Mouse (Mus musculus) v-Abl transformed pro-B cells (cell line): Measurements from ENCODE around the gene Pam.

Source experiments
- in situ Hi-C, 2 experiments: fragments of 400-800 bp; cut with MboI; formaldehyde crosslinking; loops; one replicate each; pipeline ENCODE4 v1.15.1; 2025; ENCODE audit not compliant: unreplicated experiment in 2 of 2

Gene Pam

DNA sequence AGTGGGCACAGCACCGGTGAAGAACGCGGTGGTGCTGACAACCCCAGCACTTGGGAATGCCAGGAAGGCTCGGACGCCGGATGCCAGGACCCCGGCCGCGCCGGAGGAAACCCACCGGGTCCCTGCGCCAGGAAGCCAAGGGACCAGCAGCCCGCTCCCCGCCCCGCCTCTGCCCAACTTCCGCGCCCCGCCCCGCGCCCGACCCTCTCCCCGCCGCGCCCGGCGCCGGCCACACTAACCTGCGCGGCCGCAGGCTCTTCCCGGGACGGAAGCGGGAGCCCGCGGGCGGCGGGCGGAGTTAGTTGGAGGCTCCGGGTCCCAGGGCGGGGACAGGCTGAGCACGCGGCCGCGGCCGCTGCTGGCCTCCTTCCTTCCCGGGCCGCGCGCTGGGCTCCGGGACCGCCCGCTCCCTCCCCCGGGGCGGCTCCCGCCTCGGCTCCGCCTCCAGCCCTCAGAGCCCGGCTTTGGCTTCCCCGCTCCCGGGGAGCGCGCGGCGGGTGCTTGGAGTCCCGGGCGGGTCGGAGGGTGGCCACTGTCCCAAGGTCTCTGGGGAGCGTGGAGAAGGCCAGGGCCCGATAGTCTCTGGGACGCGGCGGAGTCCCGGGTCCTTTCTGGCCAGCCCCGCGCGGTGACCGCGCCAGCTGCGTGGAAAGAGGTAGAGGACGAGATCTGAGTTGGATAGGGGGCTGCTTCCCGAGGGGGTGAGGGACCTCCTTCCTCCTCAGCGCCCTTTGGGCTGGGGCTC lies at the start of gene Pam:
Gene Pam (minus strand): TSS at position 401 of the 745 bp plus-strand sequence.
- in situ Hi-C loops, result no loop called here

- in situ Hi-C loops, result no loop called here
Observed at GRCm38 (mm10) chr1:98144845-98145244, 49.4 kb upstream of the Pam start.

DNA sequence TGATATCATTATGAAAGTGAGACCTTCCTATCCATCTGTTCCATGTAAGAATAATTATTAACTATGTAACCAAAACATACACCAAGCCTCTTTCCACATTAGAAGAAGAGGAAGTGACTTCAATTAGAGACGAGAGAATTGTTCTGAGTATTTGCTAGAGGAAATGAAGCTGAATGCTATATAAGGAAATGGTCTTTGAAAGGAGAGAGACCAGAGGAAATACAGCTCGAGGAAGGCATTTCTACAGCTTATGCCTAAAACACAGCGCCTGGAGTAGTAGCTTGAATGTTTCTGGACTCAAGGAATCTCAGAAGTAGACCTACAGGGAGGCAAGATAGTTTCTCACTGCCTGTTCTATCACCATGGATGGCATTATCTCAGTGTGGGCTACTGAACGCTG lies 35.8 kb upstream of the Pam start:
- in situ Hi-C loops, result no loop called here

GRCm38 (mm10) chr1:98129561-98130347 lies 34.3 kb upstream of the Pam start:
- in situ Hi-C loops, result no loop called here

DNA sequence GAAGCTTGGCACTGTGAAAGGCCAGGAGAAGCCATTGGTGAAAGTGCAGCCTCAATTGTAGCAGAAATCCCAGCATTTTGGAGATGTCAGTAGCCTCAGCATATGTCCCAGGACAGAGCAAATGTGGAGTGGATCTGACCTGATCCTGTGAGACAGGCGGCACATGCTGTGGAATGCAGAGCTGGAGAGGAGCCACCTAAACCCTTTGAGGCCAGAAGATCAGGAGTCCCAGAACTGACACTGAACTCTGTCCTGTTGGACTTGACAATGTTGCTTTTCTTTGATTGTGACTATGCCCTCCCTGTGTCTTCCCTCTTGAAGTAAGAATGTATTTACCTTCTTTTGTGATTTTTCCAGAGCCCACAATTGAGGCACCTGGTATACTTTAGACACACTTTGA lies 33.7 kb upstream of the Pam start:
- in situ Hi-C loops, result no loop called here

GRCm38 (mm10) chr1:98128338-98129096 lies 33.1 kb upstream of the Pam start:
- in situ Hi-C loops, result no loop called here

DNA sequence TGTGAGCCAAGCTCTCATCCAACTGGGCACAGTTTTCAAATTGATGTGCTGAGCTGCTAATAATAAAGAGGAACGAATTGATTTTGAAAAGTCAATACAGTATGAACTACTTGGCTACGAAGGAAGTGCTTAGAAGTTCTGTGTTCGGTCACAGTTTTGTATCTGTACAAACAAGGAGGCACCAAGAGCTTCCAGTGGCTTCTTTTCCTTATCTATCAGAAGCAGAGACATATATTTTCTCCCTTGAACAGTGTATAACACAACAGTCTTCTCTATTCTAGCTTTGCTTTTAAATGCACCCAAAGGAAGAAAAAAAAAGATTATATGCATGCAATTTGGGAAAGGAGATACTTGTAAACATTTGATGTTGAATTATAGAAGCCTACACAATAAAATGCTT lies 30.8 kb upstream of the Pam start:
- in situ Hi-C loops, result no loop called here

- in situ Hi-C loops, result no loop called here
Observed at GRCm38 (mm10) chr1:98124727-98125126, 29.3 kb upstream of the Pam start.

GRCm38 (mm10) chr1:98119595-98119994 lies 24.1 kb upstream of the Pam start:
- in situ Hi-C loops, result no loop called here

DNA sequence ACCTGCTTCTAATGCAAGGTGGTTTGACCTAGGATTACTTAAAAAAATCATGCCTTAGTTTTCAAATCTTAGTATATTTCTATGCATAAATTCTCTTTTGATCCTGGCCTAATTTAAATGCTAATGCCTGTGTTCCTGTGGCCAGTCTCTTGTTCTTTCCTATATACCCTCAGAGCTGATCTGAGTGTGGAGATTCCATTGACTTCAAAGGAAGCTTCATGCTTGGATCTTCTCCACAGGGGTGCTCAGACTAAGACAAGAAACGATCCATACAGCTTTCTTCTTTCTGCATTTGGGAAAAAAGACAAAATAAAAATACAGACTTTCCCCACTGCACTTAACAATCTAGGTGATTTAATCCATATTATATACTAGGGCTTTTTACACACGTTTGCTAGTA lies 12.2 kb upstream of the Pam start:
- in situ Hi-C loops, result no loop called here

GRCm38 (mm10) chr1:98099441-98099840 lies 4.0 kb upstream of the Pam start:
- in situ Hi-C loops, result no loop called here

DNA sequence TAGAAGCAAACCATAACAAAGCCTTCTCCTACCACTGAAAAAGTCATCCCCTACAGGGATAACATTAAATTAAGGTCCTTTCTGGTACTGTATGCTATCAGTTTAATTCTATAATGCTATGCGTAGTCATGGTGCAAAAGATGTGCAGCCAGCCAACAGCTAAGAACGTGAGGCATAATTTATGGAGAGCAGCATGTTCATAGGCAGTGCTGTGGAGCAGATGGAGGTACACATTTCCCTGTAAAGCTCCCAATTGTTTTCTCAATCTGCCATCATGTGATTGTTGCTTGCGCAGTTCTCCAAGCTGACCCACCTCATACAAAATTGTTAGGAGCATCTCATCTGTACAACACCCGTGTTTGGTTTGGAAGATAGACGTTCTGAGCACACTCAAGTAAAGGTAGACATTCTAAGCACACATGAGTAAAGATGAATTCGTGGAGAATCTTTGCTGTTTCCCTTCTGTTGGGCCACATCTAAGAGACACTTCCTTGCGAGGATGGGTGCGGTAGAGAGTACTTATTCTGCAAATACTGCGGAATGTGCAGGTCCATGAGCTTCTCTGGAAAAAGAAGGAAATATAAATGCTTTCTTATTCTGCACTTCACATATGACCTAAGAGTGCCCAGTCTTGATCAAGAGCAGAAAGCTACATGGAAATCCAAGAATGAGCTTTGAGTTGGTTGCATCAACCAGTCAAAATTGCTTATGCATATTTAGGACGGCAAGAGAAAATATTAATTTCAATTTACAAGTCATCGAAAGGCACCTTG lies 2.7 kb upstream of the Pam start:
- in situ Hi-C loops, result no loop called here

- in situ Hi-C loops, result no loop called here
Observed at GRCm38 (mm10) chr1:98096396-98096935, 1.0 kb upstream of the Pam start.

GRCm38 (mm10) chr1:98095991-98096330 lies 515 bp upstream of the Pam start:
- in situ Hi-C loops, result no loop called here

DNA sequence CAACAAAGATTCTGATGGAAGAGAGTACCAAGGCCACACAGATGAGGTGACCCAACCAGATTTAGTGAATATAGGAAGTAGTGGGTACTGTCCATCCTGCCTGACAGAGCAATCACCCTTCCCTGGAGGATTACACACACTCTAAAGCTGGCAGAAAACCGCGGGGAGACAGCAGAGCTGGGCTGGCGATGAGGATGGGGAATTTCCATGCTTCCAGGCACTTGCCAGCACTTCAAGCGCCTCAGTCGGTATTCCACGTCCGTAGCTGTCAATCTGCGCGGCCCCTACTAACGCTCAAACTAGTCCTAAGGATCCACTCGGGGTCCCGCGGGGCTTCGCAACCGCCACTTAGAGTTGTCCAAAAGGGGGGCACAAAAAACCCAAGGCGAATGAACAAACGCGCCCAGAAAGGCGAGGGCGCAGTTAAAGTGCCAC lies 618 bp downstream of the Pam start:
- in situ Hi-C loops, result no loop called here

DNA sequence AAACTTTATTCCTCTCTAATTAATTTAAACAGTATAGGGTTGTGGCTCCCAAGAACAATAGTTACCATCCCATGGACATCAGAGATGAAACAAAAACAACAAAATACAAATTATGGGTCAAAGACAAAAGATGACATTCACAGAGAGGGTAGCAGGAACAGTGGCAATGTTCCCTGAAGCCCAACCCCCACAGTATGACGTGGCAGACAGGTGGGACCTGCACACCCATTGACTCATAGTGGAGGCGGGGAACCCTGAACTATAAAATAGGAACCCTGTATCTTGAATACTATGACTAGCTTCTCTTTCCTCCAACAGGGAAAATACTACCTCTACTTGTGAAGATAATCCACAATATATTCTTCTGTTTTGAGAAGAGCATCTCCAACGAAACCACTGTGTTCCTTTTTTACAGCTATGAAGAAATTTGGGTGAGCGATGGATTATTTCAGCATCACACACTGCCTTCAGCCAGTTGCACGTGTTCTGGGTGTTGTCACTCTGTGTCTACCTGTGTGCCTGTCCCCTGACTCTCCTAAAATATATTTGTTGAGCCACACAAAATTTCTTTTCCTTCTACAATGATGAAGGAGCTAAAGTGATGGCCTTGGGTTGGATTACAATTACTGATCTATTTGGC lies 6.0 kb downstream of the Pam start:
- in situ Hi-C loops, result no loop called here

- in situ Hi-C loops, result no loop called here
Observed at GRCm38 (mm10) chr1:98086456-98086855, 9.0 kb downstream of the Pam start.

DNA sequence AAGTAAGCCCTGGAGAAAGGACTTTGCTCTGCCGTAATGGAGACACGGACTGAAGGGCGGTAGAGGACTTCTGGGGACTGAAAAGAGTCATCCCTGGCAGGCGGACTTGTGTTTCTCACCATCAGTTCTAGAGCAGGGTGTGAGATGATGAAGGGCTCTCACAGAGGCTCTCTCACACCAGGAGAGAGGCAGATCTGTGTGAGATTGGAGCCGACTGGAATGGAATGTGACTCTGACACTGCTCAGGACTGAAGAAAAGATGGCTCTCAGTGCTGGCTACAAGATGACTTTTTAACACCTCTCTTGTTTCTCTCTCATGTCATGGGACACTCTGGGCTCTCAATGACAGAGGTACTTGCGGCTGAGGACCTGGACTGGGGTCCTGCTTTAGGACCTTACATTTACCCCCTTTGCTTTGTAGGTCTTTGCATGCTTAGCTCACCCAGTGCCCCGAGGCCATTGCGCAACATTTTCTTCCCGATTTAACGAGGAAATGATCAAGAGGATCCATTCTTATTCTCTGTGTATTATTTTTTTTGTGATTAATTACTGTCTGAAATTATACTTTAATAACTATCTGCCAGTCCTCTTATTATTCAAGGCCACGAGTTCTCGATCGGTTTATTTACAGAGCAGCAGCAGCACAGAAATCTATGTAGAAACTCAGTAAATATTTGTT lies 10.7 kb downstream of the Pam start:
- in situ Hi-C loops, result no loop called here

- in situ Hi-C loops, result no loop called here
Observed at GRCm38 (mm10) chr1:98083508-98083907, 11.9 kb downstream of the Pam start.
